Mouse (Mus musculus) neural tube, embryonic 15.5 days (tissue): ENCODE data around the gene Syt2. TPM values are rescaled to one million over a fixed set of nuclear protein-coding genes. Genes with fewer than 3 reads are reported as not detected.
A peak's percentile ranks its signal among the peaks of the same experiment; 100 is the strongest.

Source experiments
- ATAC-seq: fragments of 200-750 bp; cut with Nextera tagmentation; 2 replicates; pipeline ENCODE4 v1.8.0; 2017; ENCODE audit warnings: mild to moderate bottlenecking, moderate TSS enrichment, moderate library complexity; ENCODE audit not compliant: low FRiP score
- H3K27ac ChIP-seq: fragments of 300-500 bp; sonication (generic); replicated peaks from 2 replicates; pipeline ENCODE4 v1.5.1; 2015; ENCODE audit warnings: mild to moderate bottlenecking, inconsistent platforms
- H3K27me3 ChIP-seq: fragments of 300-500 bp; sonication (generic); replicated peaks from 2 replicates; pipeline ENCODE4 v1.6.1; 2015; ENCODE audit warnings: inconsistent platforms
- H3K36me3 ChIP-seq: fragments of 300-500 bp; sonication (generic); 2 replicates; pipeline ENCODE4 v1.6.1; 2015; ENCODE audit warnings: inconsistent platforms
- H3K4me1 ChIP-seq: fragments of 300-500 bp; sonication (generic); 2 replicates; pipeline ENCODE4 v1.6.1; 2015; ENCODE audit warnings: inconsistent platforms
- H3K4me2 ChIP-seq: fragments of 300-500 bp; sonication (generic); 2 replicates; pipeline ENCODE4 v1.6.1; 2015; ENCODE audit warnings: inconsistent platforms, mild to moderate bottlenecking, moderate library complexity
- H3K4me3 ChIP-seq: fragments of 300-500 bp; sonication (generic); replicated peaks from 2 replicates; pipeline ENCODE4 v1.5.1; 2015; ENCODE audit warnings: mild to moderate bottlenecking, inconsistent platforms
- H3K9ac ChIP-seq: fragments of 300-500 bp; sonication (generic); replicated peaks from 2 replicates; pipeline ENCODE4 v1.6.1; 2015; ENCODE audit warnings: mild to moderate bottlenecking, inconsistent platforms
- H3K9me3 ChIP-seq: fragments of 300-500 bp; sonication (generic); replicated peaks from 2 replicates; pipeline ENCODE4 v1.6.1; 2016; ENCODE audit warnings: inconsistent platforms
- WGBS: fragments of 180-500 bp; shearing (Covaris S2); methylation state at CpG from one replicate; pipeline ENCODE4 v1.1.7; 2015; ENCODE audit warnings: mixed read lengths; 5-methylcytosine and 5-hydroxymethylcytosine counted together
- polyA plus RNA-seq: library from polyadenylated mRNA; unstranded; fragments of >200 nt; fragmentation: Nextera tagmentation; extraction: Ambion mirVana; gene quantifications from 2 replicates; pipeline ENCODE4 v1.2.1, GENCODE M21; 2015

Syt2 gene
- polyA plus RNA-seq, 1 experiment from 2014 or later = 23.4 TPM

DNA sequence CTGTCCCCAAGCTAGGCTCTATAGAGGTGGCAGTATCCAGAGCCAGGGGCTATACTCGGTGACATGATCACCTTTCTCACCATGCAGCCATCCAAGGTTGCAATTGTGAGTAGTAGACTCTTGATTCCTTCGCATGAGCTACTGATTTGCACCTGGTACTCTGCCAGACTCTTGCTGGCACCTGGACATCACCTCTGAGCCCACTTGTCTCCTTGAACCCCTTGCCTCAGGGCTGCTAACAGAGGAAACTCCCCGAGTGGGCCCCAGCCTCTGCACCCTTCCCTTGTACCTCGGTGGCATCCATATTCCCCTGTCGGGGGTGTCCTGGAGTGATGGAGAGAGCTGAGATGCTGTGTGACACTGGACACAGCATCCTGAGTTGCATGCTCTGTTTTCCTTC lies 75.0 kb downstream of the Syt2 start:
- Histone ChIP-seq H3K9ac (no peak overlapping the region), H3K9me3 (no peaks in the 10 kb centered on the region), H3K36me3 (no peaks in the 10 kb centered on the region), H3K4me3 (no peak overlapping the region), H3K27me3 (no peaks in the 10 kb centered on the region), H3K4me2 (no peak overlapping the region), H3K4me1 (peaks cover 10% of the 10 kb centered on the region), H3K27ac (no peak overlapping the region)
- ATAC-seq = no peak
- 83% methylated on average over 5 of the region's 5 CpGs for WGBS

DNA sequence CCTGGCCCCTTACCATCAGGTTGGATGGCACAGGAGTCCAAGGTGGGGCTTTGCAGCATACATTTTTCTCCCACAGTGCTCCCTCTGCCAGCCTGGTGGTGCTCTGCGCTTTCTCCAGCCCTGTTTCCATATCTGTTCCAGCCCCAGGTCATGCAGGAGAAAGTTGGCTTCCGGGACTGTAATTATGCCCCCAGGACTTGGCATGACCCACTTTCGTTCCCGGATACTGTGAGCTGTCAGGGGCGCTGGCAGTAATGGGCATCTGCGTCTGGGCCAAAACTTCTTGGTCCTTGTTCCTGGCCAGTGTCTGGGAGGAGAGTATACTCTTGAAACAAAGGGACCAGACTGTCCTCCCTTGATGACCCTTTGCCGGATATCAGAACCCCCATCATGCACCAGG lies 76.4 kb downstream of the Syt2 start:
- 74% methylated on average over 7 of the region's 7 CpGs for WGBS
- ATAC-seq = no peak
- Histone ChIP-seq H3K9ac (no peak overlapping the region), H3K27ac (no peak overlapping the region), H3K27me3 (no peaks in the 10 kb centered on the region), H3K4me2 (no peak overlapping the region), H3K9me3 (no peaks in the 10 kb centered on the region), H3K4me1 (peaks cover 19% of the 10 kb centered on the region), H3K36me3 (no peaks in the 10 kb centered on the region), H3K4me3 (no peak overlapping the region)

DNA sequence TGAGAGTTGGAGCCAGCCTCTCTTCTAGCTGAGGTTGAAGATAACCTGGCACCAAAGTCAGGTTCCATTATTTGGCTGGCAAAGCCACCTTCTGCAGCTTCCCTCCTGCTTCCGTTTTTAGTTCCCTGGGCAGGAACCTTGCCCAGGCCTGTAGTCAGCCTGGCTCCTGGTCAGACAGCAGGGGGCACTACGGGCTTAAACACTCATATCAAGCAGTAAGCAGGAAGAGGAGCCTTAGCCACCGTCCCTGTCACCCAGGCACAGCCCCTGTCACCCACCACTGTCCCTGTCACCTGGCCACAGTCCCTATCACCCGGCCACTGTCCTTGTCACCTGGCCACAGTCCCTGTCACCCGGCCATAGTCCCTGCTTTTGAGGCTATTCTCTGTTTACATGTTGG lies 78.8 kb downstream of the Syt2 start:
- ATAC-seq = no peak
- Histone ChIP-seq H3K27me3 (no peaks in the 10 kb centered on the region), H3K4me1 (peaks cover 17% of the 10 kb centered on the region), H3K9me3 (no peaks in the 10 kb centered on the region), H3K4me2 (no peak overlapping the region), H3K4me3 (no peak overlapping the region), H3K36me3 (no peaks in the 10 kb centered on the region), H3K9ac (no peak overlapping the region), H3K27ac (no peak overlapping the region)
- WGBS = 58% methylated on average over 5 of the region's 5 CpGs

DNA sequence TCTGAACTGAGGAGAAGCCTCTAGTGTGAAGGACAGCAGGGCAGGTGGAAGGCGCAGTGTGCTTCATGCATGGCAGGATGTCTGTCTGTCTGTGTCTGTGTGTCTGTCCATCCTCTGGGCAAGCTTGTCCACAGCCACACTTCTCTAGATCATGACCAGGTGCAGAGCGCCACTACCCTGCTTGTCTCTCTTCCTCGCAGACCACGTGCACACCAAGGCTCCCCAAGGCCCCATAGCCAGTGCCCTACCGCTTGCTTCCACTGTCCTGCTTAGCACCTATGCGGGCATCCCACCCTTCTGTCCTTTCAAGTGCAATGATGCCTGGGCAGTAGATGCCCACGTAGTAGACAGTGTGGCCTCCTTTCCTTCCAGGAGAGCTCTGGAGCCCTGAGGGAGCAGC lies 80.0 kb downstream of the Syt2 start:
- Histone ChIP-seq H3K9me3 (no peaks in the 10 kb centered on the region), H3K36me3 (no peaks in the 10 kb centered on the region), H3K4me2 (no peak overlapping the region), H3K27me3 (no peaks in the 10 kb centered on the region), H3K4me3 (no peak overlapping the region), H3K27ac (no peak overlapping the region), H3K9ac (no peak overlapping the region), H3K4me1 (peaks cover 17% of the 10 kb centered on the region)
- 86% methylated on average over 7 of the region's 7 CpGs for WGBS
- ATAC-seq = no peak

DNA sequence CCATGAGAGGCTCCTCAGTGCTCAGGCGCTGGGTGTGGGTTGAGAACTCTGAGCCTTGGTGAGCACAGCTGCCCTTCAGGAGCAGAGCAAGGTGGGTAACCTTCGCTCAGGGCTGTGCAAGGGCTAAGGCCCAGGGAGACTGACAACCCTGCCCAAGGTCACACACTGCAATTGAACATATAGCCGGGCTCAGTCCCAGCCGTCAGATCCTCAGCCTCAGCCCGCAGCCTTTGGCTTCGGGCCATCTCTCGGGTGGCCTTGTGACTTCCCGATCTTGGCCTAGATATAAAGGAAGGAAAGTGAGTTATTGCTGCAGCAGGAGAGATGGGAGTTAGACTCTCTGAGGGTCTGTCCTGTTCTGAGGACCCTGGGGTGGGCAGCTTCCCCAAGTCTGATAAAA lies 80.8 kb downstream of the Syt2 start:
- Histone ChIP-seq H3K4me1 (peaks cover 17% of the 10 kb centered on the region), H3K4me3 (no peak overlapping the region), H3K27ac (no peak overlapping the region), H3K9ac (no peak overlapping the region), H3K36me3 (no peaks in the 10 kb centered on the region), H3K4me2 (no peak overlapping the region), H3K27me3 (no peaks in the 10 kb centered on the region), H3K9me3 (no peaks in the 10 kb centered on the region)
- WGBS = 67% methylated on average over 8 of the region's 8 CpGs
- no peak for ATAC-seq

DNA sequence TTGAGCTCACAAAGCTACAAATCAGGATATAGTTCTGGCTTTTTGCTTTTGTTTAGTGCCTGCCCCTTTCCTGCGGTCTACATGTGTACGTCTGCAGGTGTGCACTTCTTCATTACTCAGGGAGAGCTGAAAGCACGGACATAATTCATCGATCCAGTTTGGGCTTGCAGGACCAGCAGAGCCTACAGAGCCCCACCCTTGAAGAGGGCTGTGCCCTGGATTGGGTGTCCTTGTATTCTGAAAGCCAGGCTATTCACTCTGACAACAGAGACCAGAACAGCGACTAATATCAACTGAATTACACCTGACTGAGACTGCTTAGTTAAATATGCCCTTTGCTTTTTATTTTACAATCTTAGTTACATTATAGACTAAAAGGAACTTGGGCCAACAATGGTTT lies 87.2 kb downstream of the Syt2 start:
- Histone ChIP-seq H3K4me1 (0 out of 2 replicates have a peak, but pooled peaks cover under 1% of the 10 kb centered on the region), H3K4me3 (no peak overlapping the region), H3K4me2 (no peak overlapping the region), H3K27me3 (no peaks in the 10 kb centered on the region), H3K9ac (no peak overlapping the region), H3K9me3 (no peaks in the 10 kb centered on the region), H3K27ac (no peak overlapping the region), H3K36me3 (no peaks in the 10 kb centered on the region)
- 84% methylated on average over 5 of the region's 5 CpGs for WGBS
- no peak for ATAC-seq

DNA sequence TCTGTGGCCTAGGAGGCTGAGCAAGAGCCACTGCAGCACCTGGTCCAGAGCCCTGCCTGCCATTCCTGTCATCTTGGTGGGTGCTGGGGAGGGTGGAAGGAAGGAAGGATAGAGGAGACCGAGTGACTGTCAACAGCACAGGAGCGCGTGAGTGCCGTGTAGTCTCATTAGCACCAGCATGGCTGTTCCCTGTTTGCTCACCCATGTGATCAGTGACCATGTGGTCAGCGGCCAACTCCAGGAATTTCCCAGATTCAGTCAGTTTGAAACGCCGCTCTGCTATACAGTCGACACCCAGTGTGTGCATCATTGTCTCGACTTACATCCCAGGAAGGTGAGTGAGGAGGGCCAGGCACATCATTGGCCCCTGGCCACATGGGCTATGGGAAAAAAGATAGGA lies 91.0 kb downstream of the Syt2 start:
- no peak for ATAC-seq
- H3K9ac ChIP-seq = no peak overlapping the region
- WGBS = 72% methylated on average over 9 of the region's 9 CpGs
- H3K9me3 ChIP-seq = no peaks in the 10 kb centered on the region
- H3K27me3 ChIP-seq = no peaks in the 10 kb centered on the region
- no peak overlapping the region for H3K4me3 ChIP-seq
- no peak overlapping the region for H3K27ac ChIP-seq
- H3K4me2 ChIP-seq = no peak overlapping the region
- H3K4me1 ChIP-seq = no peaks in the 10 kb centered on the region
- H3K36me3 ChIP-seq = no peaks in the 10 kb centered on the region

DNA sequence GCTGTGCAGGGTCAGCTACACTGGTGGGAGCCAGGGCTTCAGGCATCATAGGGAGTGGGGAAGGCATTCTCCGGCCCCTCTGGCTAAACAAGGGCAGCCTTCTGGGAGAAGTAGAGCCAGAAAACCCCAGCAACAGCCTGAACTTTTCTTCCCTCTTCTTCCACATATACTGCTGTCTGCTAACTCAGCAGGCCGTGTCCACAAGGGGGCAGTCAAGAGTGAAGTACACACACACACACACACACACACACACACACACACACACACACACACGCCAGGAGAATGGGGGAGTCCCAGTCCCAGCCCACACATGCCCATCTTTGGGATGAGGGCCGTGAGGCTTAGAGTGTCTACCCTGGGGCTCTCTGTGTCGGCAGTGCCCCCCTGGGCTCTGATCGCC lies 95.0 kb downstream of the Syt2 start:
- no peak for ATAC-seq
- no peaks in the 10 kb centered on the region for H3K36me3 ChIP-seq
- no peaks in the 10 kb centered on the region for H3K4me1 ChIP-seq
- no peaks in the 10 kb centered on the region for H3K27me3 ChIP-seq
- no peak overlapping the region for H3K4me3 ChIP-seq
- H3K4me2 ChIP-seq = no peak overlapping the region
- H3K9me3 ChIP-seq = no peaks in the 10 kb centered on the region
- no peak overlapping the region for H3K9ac ChIP-seq
- H3K27ac ChIP-seq = no peak overlapping the region
- WGBS = 83% methylated on average over 6 of the region's 6 CpGs

DNA sequence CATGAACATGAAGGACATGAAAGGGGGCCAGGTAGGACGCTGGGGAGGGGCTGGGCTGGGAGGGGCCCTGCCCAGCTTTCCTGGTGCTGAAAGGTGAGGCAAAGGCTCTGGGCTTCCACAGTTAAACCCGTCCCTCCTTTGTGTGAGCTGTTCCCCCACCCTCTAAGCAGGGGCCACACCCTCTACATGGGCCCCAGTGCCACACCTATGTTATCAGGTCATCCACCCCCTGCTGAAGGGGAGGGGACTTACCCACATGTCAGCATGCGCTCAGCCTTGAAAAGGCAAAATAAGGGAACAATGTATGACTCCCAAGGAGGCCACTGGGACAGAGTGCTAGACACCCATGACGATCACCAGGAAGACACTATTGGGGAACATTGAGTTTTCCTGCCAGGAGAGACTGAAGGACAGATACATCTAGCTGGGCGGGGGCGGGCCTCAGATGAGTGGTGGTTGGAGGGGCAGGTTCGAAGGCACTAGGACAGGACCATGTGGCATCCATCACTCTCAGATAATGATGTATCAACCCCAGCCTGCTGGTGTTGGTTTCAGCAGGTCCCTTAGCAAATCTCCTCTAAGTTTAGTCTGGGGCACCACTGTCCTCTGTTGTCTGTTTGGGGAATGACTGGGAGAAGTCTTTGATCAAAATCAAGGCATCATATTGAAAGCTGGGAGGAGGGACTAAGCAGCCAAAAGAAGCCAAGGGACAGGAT lies 95.6 kb downstream of the Syt2 start:
- Histone ChIP-seq H3K4me3 (no peak overlapping the region), H3K9me3 (no peaks in the 10 kb centered on the region), H3K27me3 (no peaks in the 10 kb centered on the region), H3K4me2 (no peak overlapping the region), H3K36me3 (no peaks in the 10 kb centered on the region), H3K9ac (no peak overlapping the region), H3K4me1 (no peaks in the 10 kb centered on the region), H3K27ac (no peak overlapping the region)
- ATAC-seq = no peak
- 86% methylated on average over 7 of the region's 7 CpGs for WGBS

DNA sequence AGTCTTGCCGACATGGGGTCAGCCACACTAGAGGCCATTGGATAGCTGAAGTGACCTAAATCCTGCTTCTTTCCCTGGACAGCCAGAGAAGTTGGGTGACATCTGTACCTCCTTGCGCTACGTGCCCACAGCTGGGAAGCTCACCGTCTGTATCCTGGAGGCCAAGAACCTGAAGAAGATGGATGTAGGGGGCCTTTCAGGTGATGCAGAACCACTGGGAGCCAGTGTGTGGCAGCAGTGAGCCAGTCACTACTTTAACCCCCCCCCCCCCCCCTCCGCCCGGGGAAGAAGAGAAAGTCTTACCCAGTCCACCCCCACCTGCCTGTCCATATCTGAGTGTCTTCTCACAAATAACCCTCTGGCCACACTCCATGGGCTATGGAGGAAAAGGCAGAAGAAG lies 99.2 kb downstream of the Syt2 start:
- Histone ChIP-seq H3K36me3 (no peaks in the 10 kb centered on the region), H3K27ac (no peak overlapping the region), H3K9ac (no peak overlapping the region), H3K4me1 (no peaks in the 10 kb centered on the region; the same call in 1 of the 2 replicates), H3K4me2 (no peak overlapping the region), H3K4me3 (no peak overlapping the region), H3K27me3 (no peaks in the 10 kb centered on the region), H3K9me3 (no peaks in the 10 kb centered on the region)
- 72% methylated on average over 4 of the region's 6 CpGs for WGBS
- ATAC-seq = no peak

DNA sequence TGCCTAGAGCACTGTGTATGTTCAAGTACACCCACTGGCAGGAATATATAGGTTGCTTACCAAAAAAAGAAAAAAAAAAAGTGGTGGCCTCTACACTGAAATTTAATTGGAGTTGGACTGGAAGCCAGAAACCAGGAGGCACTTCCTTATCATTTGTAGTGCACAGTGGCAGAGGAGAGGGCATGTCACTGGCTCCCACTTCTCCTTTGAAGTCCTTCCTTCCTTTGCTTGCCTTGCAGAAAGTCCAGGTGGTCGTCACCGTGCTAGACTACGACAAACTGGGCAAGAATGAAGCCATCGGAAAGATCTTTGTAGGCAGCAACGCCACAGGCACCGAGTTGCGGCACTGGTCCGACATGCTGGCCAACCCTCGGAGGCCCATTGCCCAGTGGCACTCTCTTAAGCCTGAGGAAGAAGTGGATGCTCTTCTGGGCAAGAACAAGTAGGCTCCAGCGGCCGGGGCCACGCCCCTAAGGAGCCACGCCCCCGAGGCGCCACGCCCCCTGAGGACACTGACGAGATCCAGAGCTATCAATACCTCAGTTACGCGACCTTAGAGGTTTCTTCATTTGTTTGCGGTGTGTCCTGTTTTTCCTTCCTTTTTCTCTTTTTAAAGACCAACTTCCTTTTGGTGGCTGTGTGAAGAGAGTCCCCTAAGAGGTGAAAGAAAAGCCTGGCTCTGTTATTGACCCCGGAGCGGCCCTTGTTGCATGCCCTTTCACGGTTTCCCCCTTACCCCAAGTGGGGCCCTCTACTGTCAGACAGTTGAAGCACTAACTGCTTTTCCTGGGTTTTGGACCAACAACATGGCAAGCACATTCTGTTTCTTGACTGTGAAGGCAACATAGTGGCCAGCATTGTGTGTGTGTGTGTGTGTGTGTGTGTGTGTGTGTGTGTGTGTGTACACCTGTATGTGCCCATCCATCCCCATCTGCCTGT lies 101.0 kb downstream of the Syt2 start:
- H3K36me3 ChIP-seq = no peaks in the 10 kb centered on the region
- 20% methylated on average over 23 of the region's 23 CpGs for whole genome bisulfite sequencing
- H3K4me2 ChIP-seq = peak overlapping the region; percentile 25
- no peak overlapping the region for H3K27ac ChIP-seq
- no peak overlapping the region for H3K4me3 ChIP-seq
- no peaks in the 10 kb centered on the region for H3K27me3 ChIP-seq
- no peaks in the 10 kb centered on the region; the same call in 1 of the 2 replicates for H3K4me1 ChIP-seq
- no peak overlapping the region for H3K9ac ChIP-seq
- H3K9me3 ChIP-seq = no peaks in the 10 kb centered on the region
- no peak for ATAC-seq

DNA sequence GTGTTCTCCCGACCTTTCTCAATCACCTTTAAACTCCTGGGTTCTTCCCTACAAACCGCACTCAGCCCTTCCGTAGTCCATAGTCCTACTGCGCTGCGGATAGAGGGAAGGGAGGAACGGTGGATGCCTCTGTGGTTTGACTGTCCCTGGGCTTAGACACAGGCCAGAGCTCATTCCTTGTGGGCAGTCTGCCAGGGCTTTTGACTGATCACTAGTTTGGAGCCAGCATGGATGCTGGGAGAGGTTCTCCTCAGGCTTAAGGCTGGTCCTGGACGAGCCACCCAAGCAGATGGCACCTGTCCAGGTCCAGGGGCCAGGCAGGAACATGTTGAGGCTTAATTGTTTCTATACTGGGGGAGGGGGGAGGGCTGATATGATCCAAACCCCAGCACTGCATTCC lies 103.4 kb downstream of the Syt2 start:
- H3K9me3 ChIP-seq = no peaks in the 10 kb centered on the region
- no peaks in the 10 kb centered on the region for H3K27me3 ChIP-seq
- WGBS = 76% methylated on average over 7 of the region's 7 CpGs
- no peak for ATAC-seq
- no peak overlapping the region for H3K27ac ChIP-seq
- H3K36me3 ChIP-seq = no peaks in the 10 kb centered on the region
- peaks cover 10% of the 10 kb centered on the region for H3K4me1 ChIP-seq
- H3K4me2 ChIP-seq = no peak overlapping the region
- H3K4me3 ChIP-seq = no peak overlapping the region
- H3K9ac ChIP-seq = no peak overlapping the region
